Comparison of ENCODE assay signal across 12 mouse cellular contexts in the genomic region with DNA sequence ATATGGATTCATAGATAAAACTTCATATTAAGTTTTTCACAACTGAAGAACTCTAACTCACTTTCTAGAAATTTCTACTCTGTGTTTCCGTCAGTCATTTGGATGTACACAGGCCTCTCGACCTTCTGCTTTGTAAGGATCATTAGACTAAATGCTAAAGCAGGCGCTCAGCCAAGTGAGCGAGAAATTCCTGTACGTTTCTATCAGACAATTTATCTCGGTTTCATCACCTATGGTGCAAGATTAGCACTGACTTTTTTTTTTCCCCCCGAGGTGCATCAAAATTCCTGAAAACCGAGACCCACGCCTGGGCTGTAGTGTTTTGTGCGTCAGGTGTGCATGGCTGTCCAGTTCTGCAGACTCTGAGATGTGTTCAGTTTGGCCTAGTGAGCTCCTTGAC.
DNase-seq lines count a peak whose midpoint lies in the region; ATAC-seq and TF ChIP-seq lines count a peak whose summit lies in the region.
"Had no signal": no experiment of that assay in that cellular context is flagged by ENCODE, and none has a peak within 500 bp of the region (broad histone marks: within the 10 kb centered on the region; RNA-seq: fewer than 3 reads in every experiment).

No protein-coding gene starts in this region.

- no peaks in the 10 kb centered on the region for H3K36me3 ChIP-seq in forebrain, embryonic 14.5 days (ENCODE audit: control insufficient read depth, insufficient read depth, low read length)
- H3K36me3 ChIP-seq in forebrain, embryonic 12.5 days (replicated peaks): no peaks in the 10 kb centered on the region; the same call in 1 of the 2 replicates
- no peaks in the 10 kb centered on the region; the same call in 1 of the 2 replicates for H3K36me3 ChIP-seq in lung, embryonic 14.5 days (ENCODE audit: insufficient read depth)
- H3K36me3 ChIP-seq in hindbrain, embryonic 14.5 days (replicated peaks; ENCODE audit: control insufficient read depth, insufficient read depth): no peaks in the 10 kb centered on the region
- H3K36me3 ChIP-seq in liver, postnatal 0 days (replicated peaks; ENCODE audit: insufficient read depth, low read length): no peaks in the 10 kb centered on the region
- H3K36me3 ChIP-seq: G1E had no signal

- peaks cover 12% of the 10 kb centered on the region; the same call in 1 of the 2 replicates for H3K4me1 ChIP-seq in forebrain, embryonic 14.5 days (ENCODE audit: control insufficient read depth, insufficient read depth, low read length)
- H3K4me1 ChIP-seq in forebrain, embryonic 12.5 days: peaks cover 41% of the 10 kb centered on the region
- peaks cover 38% of the 10 kb centered on the region for H3K4me1 ChIP-seq in lung, embryonic 14.5 days (ENCODE audit: insufficient read depth)
- H3K4me1 ChIP-seq in hindbrain, embryonic 14.5 days (replicated peaks; ENCODE audit: control insufficient read depth, insufficient read depth, low read length): peaks cover 32% of the 10 kb centered on the region
- H3K4me1 ChIP-seq in liver, postnatal 0 days (ENCODE audit: insufficient read depth): peaks cover 31% of the 10 kb centered on the region

- no peak overlapping the region for H3K4me3 ChIP-seq in forebrain, embryonic 14.5 days (ENCODE audit: low read depth, low read length)
- H3K4me3 ChIP-seq in forebrain, embryonic 12.5 days (replicated peaks): no peak overlapping the region
- no peak overlapping the region; the same call in 1 of the 2 replicates for H3K4me3 ChIP-seq in lung, embryonic 14.5 days (ENCODE audit: low read depth, low read length)
- H3K4me3 ChIP-seq in hindbrain, embryonic 14.5 days (replicated peaks; ENCODE audit: low read length): no peak overlapping the region
- H3K4me3 ChIP-seq in liver, postnatal 0 days (ENCODE audit: low read depth, low read length): no peak overlapping the region

- H3K4me2 ChIP-seq in forebrain, embryonic 14.5 days (ENCODE audit: low read length): peak overlapping the region; percentile 70; the same call in 1 of the 2 replicates
- no peak overlapping the region for H3K4me2 ChIP-seq in forebrain, embryonic 12.5 days
- H3K4me2 ChIP-seq in lung, embryonic 14.5 days: peak overlapping the region; percentile 72
- peak overlapping the region; percentile 72; the same call in 1 of the 2 replicates for H3K4me2 ChIP-seq in hindbrain, embryonic 14.5 days (replicated peaks)
- peak overlapping the region; percentile 64 for H3K4me2 ChIP-seq in liver, postnatal 0 days (ENCODE audit: low read depth, low read length)

- no peak for ATAC-seq in forebrain, embryonic 14.5 days
- no peak for ATAC-seq in forebrain, embryonic 12.5 days (ENCODE audit: low FRiP score)
- ATAC-seq in lung, embryonic 14.5 days (ENCODE audit: insufficient read depth): no peak
- no peak for ATAC-seq in hindbrain, embryonic 14.5 days (ENCODE audit: low FRiP score)
- no peak for ATAC-seq in liver, postnatal 0 days

- TF ChIP-seq EP300 in liver, postnatal 0 days (IDR thresholded peaks at IDR 0.05; ENCODE audit: low read depth): no peak

- no peak for TF ChIP-seq CTCF in lung, embryonic 14.5 days (IDR thresholded peaks at IDR 0.05; ENCODE audit: low read depth)
- TF ChIP-seq CTCF in liver, postnatal 0 days (IDR thresholded peaks at IDR 0.05; ENCODE audit: low read depth): no peak

- intact Hi-C loops in left cerebral cortex, postnatal 36 days (cut with DNase I): no loop called here

- H3K27ac ChIP-seq in forebrain, embryonic 14.5 days (ENCODE audit: low read depth, low read length): no peak overlapping the region
- no peak overlapping the region for H3K27ac ChIP-seq in forebrain, embryonic 12.5 days
- no peak overlapping the region for H3K27ac ChIP-seq in lung, embryonic 14.5 days (ENCODE audit: low read depth)
- no peak overlapping the region for H3K27ac ChIP-seq in hindbrain, embryonic 14.5 days
- H3K27ac ChIP-seq in liver, postnatal 0 days (ENCODE audit: low read depth): no peak overlapping the region
- H3K27ac ChIP-seq: layer of hippocampus, adult 2 months had no signal

- H3K27me3 ChIP-seq in forebrain, embryonic 14.5 days (replicated peaks; ENCODE audit: control insufficient read depth, insufficient read depth, low read length): no peaks in the 10 kb centered on the region
- no peaks in the 10 kb centered on the region for H3K27me3 ChIP-seq in forebrain, embryonic 12.5 days
- no peaks in the 10 kb centered on the region for H3K27me3 ChIP-seq in lung, embryonic 14.5 days (ENCODE audit: insufficient read depth, low read length)
- H3K27me3 ChIP-seq in hindbrain, embryonic 14.5 days (ENCODE audit: control insufficient read depth, insufficient read depth, low read length): no peaks in the 10 kb centered on the region
- no peaks in the 10 kb centered on the region for H3K27me3 ChIP-seq in liver, postnatal 0 days (ENCODE audit: insufficient read depth, low read length)

- WGBS in forebrain, embryonic 14.5 days: 73% methylated on average over 10 of the region's 10 CpGs
- 76% methylated on average over 10 of the region's 10 CpGs for WGBS in forebrain, embryonic 12.5 days
- 49% methylated on average over 10 of the region's 10 CpGs for WGBS in lung, embryonic 14.5 days
- 74% methylated on average over 10 of the region's 10 CpGs for WGBS in hindbrain, embryonic 14.5 days
- 55% methylated on average over 10 of the region's 10 CpGs for WGBS in liver, postnatal 0 days (ENCODE audit: insufficient replicate concordance)

- no peaks in the 10 kb centered on the region for H3K9me3 ChIP-seq in forebrain, embryonic 14.5 days (replicated peaks; ENCODE audit: control insufficient read depth, low read length)
- H3K9me3 ChIP-seq in forebrain, embryonic 12.5 days: no peaks in the 10 kb centered on the region
- H3K9me3 ChIP-seq in lung, embryonic 14.5 days (ENCODE audit: low read depth, low read length): no peaks in the 10 kb centered on the region
- no peaks in the 10 kb centered on the region for H3K9me3 ChIP-seq in hindbrain, embryonic 14.5 days (ENCODE audit: control insufficient read depth, low read length)
- no peaks in the 10 kb centered on the region for H3K9me3 ChIP-seq in liver, postnatal 0 days (ENCODE audit: low read length)
- H3K9me3 ChIP-seq: G1E had no signal

- H3K9ac ChIP-seq in forebrain, embryonic 14.5 days (ENCODE audit: low read length): no peak overlapping the region
- H3K9ac ChIP-seq in forebrain, embryonic 12.5 days: no peak overlapping the region
- no peak overlapping the region for H3K9ac ChIP-seq in lung, embryonic 14.5 days
- no peak overlapping the region for H3K9ac ChIP-seq in hindbrain, embryonic 14.5 days
- H3K9ac ChIP-seq in liver, postnatal 0 days (replicated peaks): no peak overlapping the region

- DNase-seq in forebrain, embryonic 14.5 days (ENCODE audit: low spot score): no peak
- no peak for DNase-seq in lung, embryonic 14.5 days
- no peak for DNase-seq in lung, postnatal 36 days
- DNase-seq in hindbrain, embryonic 14.5 days (ENCODE audit: low spot score): no peak
- DNase-seq in liver, postnatal 0 days: no peak
- DNase-seq in left cerebral cortex, postnatal 36 days (ENCODE audit: low spot score in 2 of 2): no peak
- DNase-seq in kidney, adult 9 months: no peak
- DNase-seq: kidney, adult 18-20 months; left cerebral cortex, postnatal 4 days had no signal
